In the genomic region with DNA sequence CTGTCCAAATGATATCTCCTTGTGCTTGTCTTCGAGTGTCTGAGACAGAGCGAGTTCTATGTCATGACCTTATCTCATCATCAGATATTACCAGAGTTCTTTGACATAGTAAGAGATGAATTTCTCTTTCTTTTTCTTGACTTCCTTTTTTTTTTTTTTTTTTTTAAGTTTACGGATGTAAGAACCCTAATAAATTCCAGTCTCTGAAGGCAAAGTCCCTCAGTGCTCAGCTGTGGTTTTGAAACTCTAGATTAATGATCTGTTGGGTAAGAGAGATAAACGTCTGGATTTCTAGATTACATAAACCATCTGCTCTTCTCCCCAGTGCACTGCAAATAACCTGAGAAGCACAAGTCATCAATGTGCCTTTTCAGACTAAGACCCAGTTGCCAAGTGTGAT, we compare ENCODE assay signal across 40 mouse cellular contexts. TPM values are rescaled to one million over a fixed set of nuclear protein-coding genes. Genes with fewer than 3 reads are reported as not detected.
DNase-seq lines count a peak whose midpoint lies in the region; ATAC-seq and TF ChIP-seq lines count a peak whose summit lies in the region.
"Had no signal": no experiment of that assay in that cellular context is flagged by ENCODE, and none has a peak within 500 bp of the region (broad histone marks: within the 10 kb centered on the region; RNA-seq: fewer than 3 reads in every experiment).

No protein-coding gene starts in this region.

- H3K27ac ChIP-seq in liver, adult 2 months (replicated peaks; ENCODE audit: insufficient read depth, low read depth, low read length) = no peak overlapping the region
- H3K27ac ChIP-seq in forebrain, embryonic 12.5 days = no peak overlapping the region
- no peak overlapping the region for H3K27ac ChIP-seq in forebrain, embryonic 10.5 days
- H3K27ac ChIP-seq: heart, embryonic 10.5 days; heart, embryonic 15.5 days; hindbrain, embryonic 13.5 days; layer of hippocampus, adult 2 months; left cerebral cortex, adult 2 months; limb, embryonic 12.5 days; liver, embryonic 13.5 days; lung, embryonic 15.5 days; neural tube, embryonic 12.5 days had no signal

- no peak overlapping the region for H3K4me2 ChIP-seq in forebrain, embryonic 12.5 days
- H3K4me2 ChIP-seq: heart, embryonic 15.5 days; hindbrain, embryonic 13.5 days; limb, embryonic 12.5 days; liver, embryonic 13.5 days; lung, embryonic 15.5 days; midbrain, embryonic 11.5 days; neural tube, embryonic 12.5 days had no signal

- 38% methylated on average over 4 of the region's 4 CpGs for WGBS in liver, adult 2 months
- 82% methylated on average over 4 of the region's 4 CpGs for whole genome bisulfite sequencing in forebrain, embryonic 12.5 days
- 83% methylated on average over 4 of the region's 4 CpGs for WGBS in forebrain, embryonic 10.5 days

- H3K9me3 ChIP-seq in forebrain, embryonic 12.5 days = no peaks in the 10 kb centered on the region
- H3K9me3 ChIP-seq in forebrain, embryonic 10.5 days = no peaks in the 10 kb centered on the region
- H3K9me3 ChIP-seq: heart, embryonic 10.5 days; heart, embryonic 15.5 days; hindbrain, embryonic 13.5 days; limb, embryonic 12.5 days; liver, embryonic 13.5 days; lung, embryonic 15.5 days; neural tube, embryonic 12.5 days had no signal

- no peak overlapping the region for H3K4me3 ChIP-seq in liver, adult 2 months (ENCODE audit: insufficient read depth, low read depth, low read length)
- H3K4me3 ChIP-seq in forebrain, embryonic 12.5 days (replicated peaks) = no peak overlapping the region
- no peak overlapping the region for H3K4me3 ChIP-seq in forebrain, embryonic 10.5 days
- H3K4me3 ChIP-seq: erythroblast, embryonic 14.5 days; heart, embryonic 10.5 days; heart, embryonic 15.5 days; hindbrain, embryonic 13.5 days; layer of hippocampus, adult 2 months; left cerebral cortex, adult 2 months; limb, embryonic 12.5 days; liver, embryonic 13.5 days; lung, embryonic 15.5 days; myocyte; neural tube, embryonic 12.5 days had no signal

- peak; percentile 88 for DNase-seq in liver, adult 2 months (ENCODE audit: extremely low read depth, low read depth, low spot score)
- DNase-seq in liver (no peak), 416B (ENCODE audit: low read depth) (peak; percentile 84), MEL-GATA-1-ER (ENCODE audit: extremely low read depth, low read depth) (peak; percentile 32)
- no peak for DNase-seq in forebrain, embryonic 10.5 days (ENCODE audit: extremely low spot score, low spot score)
- DNase-seq: adrenal gland, postnatal 25 days; cerebellum, adult 11-12 months; cerebellum, postnatal 10 days; gastrocnemius, postnatal 14 days; heart, adult 11 months; kidney, adult 11 months; kidney, postnatal 36 days; liver, embryonic 13.5 days; right cerebral cortex, adult 18-20 months; spleen, adult 18-20 months; thymus, postnatal 14 days had no signal

- H3K9ac ChIP-seq in liver, adult 2 months (ENCODE audit: low read depth, low read length) = no peak overlapping the region
- H3K9ac ChIP-seq in forebrain, embryonic 12.5 days = no peak overlapping the region
- H3K9ac ChIP-seq: heart, embryonic 15.5 days; hindbrain, embryonic 13.5 days; limb, embryonic 12.5 days; liver, embryonic 13.5 days; lung, embryonic 15.5 days; neural tube, embryonic 12.5 days had no signal

- no peaks in the 10 kb centered on the region for H3K79me2 ChIP-seq in liver, adult 2 months (ENCODE audit: control insufficient read depth, insufficient read depth, low read length)

- H3K36me3 ChIP-seq in liver, adult 2 months (ENCODE audit: control insufficient read depth, insufficient read depth, low read length) = no peaks in the 10 kb centered on the region
- no peaks in the 10 kb centered on the region for H3K36me3 ChIP-seq in forebrain, embryonic 12.5 days (replicated peaks)
- no peaks in the 10 kb centered on the region for H3K36me3 ChIP-seq in forebrain, embryonic 10.5 days (replicated peaks)
- H3K36me3 ChIP-seq: heart, embryonic 10.5 days; heart, embryonic 15.5 days; hindbrain, embryonic 13.5 days; limb, embryonic 12.5 days; liver, embryonic 13.5 days; lung, embryonic 15.5 days; neural tube, embryonic 12.5 days had no signal

- H3K4me1 ChIP-seq in liver, adult 2 months (ENCODE audit: control insufficient read depth, insufficient read depth, low read length) = peaks cover 16% of the 10 kb centered on the region
- H3K4me1 ChIP-seq in forebrain, embryonic 12.5 days = no peaks in the 10 kb centered on the region
- H3K4me1 ChIP-seq in forebrain, embryonic 10.5 days = peaks cover 3% of the 10 kb centered on the region; the same call in 1 of the 2 replicates
- H3K4me1 ChIP-seq: heart, embryonic 10.5 days; hindbrain, embryonic 13.5 days; limb, embryonic 12.5 days; neural tube, embryonic 12.5 days had no signal

- ATAC-seq in megakaryocyte progenitor cell, adult 5-6 weeks (replicated peaks; ENCODE audit: poor library complexity) = peak; percentile 53
- ATAC-seq in forebrain, embryonic 12.5 days (ENCODE audit: low FRiP score) = no peak
- ATAC-seq: CD4-positive, CD25-positive, alpha-beta regulatory T cell, adult 4 months; forebrain, embryonic 14.5 days; Patski had no signal

- no peak for TF ChIP-seq CTCF in liver, adult 2 months (IDR thresholded peaks at IDR 0.05; ENCODE audit: low read depth, low read length)

- no peak for TF ChIP-seq POLR2A in liver, adult 2 months (IDR thresholded peaks at IDR 0.05; ENCODE audit: extremely low read depth, insufficient read depth, low read length)

- H3K27me3 ChIP-seq in liver, adult 2 months (ENCODE audit: control insufficient read depth, insufficient read depth, low read length) = no peaks in the 10 kb centered on the region
- peaks cover 7% of the 10 kb centered on the region for H3K27me3 ChIP-seq in forebrain, embryonic 12.5 days
- H3K27me3 ChIP-seq in forebrain, embryonic 10.5 days (ENCODE audit: poor library complexity, severe bottlenecking) = peaks cover 14% of the 10 kb centered on the region
- H3K27me3 ChIP-seq: heart, embryonic 15.5 days; lung, embryonic 15.5 days; Patski had no signal

RNA-seq across cellular contexts. Expression of gene Acot4, which starts 4.1 kb away (rescaled TPM):
- 43.4 and 53.4 TPM in 2 replicates for total RNA-seq in liver, adult 2 months (2014; rRNA removed)
- 44.7 and 71.6 TPM in 2 replicates for polyA plus RNA-seq in liver, adult 2 months (2012; rRNA removed)
- total RNA-seq in megakaryocyte progenitor cell, adult 5-6 weeks (2015) = 0.07 TPM in 1 of 2 replicates, not detected in the other
- total RNA-seq in megakaryocyte progenitor cell, adult 5-6 weeks (2017) = 0.03 TPM in 1 of 2 replicates, not detected in the other
- 0.15 and 0.33 TPM in 2 replicates for polyA plus RNA-seq in forebrain, embryonic 12.5 days (2016; fragmentation: Nextera tagmentation; extraction: Ambion mirVana)
- polyA plus RNA-seq in forebrain, embryonic 10.5 days (2016; fragmentation: Nextera tagmentation; extraction: Ambion mirVana) = 0.14 and 0.15 TPM in 2 replicates
- polyA plus RNA-seq: myocyte had no signal

RNA-seq across cellular contexts. Expression of gene Gm49366, which starts 4.6 kb away (rescaled TPM):
- not detected in 2 replicates for total RNA-seq in liver, adult 2 months (2014; rRNA removed)
- polyA plus RNA-seq in liver, adult 2 months (2012; rRNA removed) = not detected in 2 replicates
- total RNA-seq in megakaryocyte progenitor cell, adult 5-6 weeks (2015) = not detected in 2 replicates
- total RNA-seq in megakaryocyte progenitor cell, adult 5-6 weeks (2017) = not detected in 2 replicates
- not detected in 2 replicates for polyA plus RNA-seq in forebrain, embryonic 12.5 days (2016; fragmentation: Nextera tagmentation; extraction: Ambion mirVana)
- polyA plus RNA-seq in forebrain, embryonic 10.5 days (2016; fragmentation: Nextera tagmentation; extraction: Ambion mirVana) = not detected in 2 replicates
- total RNA-seq: adrenal gland, postnatal 25 days; gastrocnemius, postnatal 14 days; heart, postnatal 25 days; layer of hippocampus, postnatal 14 days; left cerebral cortex, postnatal 25 days; midbrain, postnatal 0 days had no signal
- polyA plus RNA-seq: CD4-positive, CD25-positive, alpha-beta regulatory T cell, adult 4 months; cortical plate, adult 2 months; embryonic facial prominence, embryonic 14.5 days; erythroblast, embryonic 14.5 days; forebrain, embryonic 14.5 days; heart, embryonic 10.5 days; heart, embryonic 15.5 days; hindbrain, embryonic 13.5 days; kidney, embryonic 14.5 days; limb, embryonic 12.5 days; lung, embryonic 15.5 days; midbrain, embryonic 11.5 days; midbrain, postnatal 0 days; myocyte; neural tube, embryonic 12.5 days; Patski; stomach, embryonic 16.5 days had no signal

RNA-seq across cellular contexts. Expression of gene Acot3, which starts 17.8 kb away (rescaled TPM):
- total RNA-seq in liver, adult 2 months (2014; rRNA removed) = 45.4 and 58.2 TPM in 2 replicates
- 33.7 and 59.9 TPM in 2 replicates for polyA plus RNA-seq in liver, adult 2 months (2012; rRNA removed)
- not detected in 2 replicates for total RNA-seq in megakaryocyte progenitor cell, adult 5-6 weeks (2015)
- not detected in 2 replicates for total RNA-seq in megakaryocyte progenitor cell, adult 5-6 weeks (2017)
- polyA plus RNA-seq in forebrain, embryonic 12.5 days (2016; fragmentation: Nextera tagmentation; extraction: Ambion mirVana) = 0.32 and 0.33 TPM in 2 replicates
- polyA plus RNA-seq in forebrain, embryonic 10.5 days (2016; fragmentation: Nextera tagmentation; extraction: Ambion mirVana) = 0.11 and 0.32 TPM in 2 replicates
- total RNA-seq: adrenal gland, postnatal 25 days; gastrocnemius, postnatal 14 days had no signal
- polyA plus RNA-seq: CD4-positive, CD25-positive, alpha-beta regulatory T cell, adult 4 months; myocyte had no signal

RNA-seq across cellular contexts. Expression of gene Acot1, which starts 24.8 kb away (rescaled TPM):
- 26.1 and 30.8 TPM in 2 replicates for total RNA-seq in liver, adult 2 months (2014; rRNA removed)
- 24.5 and 40.9 TPM in 2 replicates for polyA plus RNA-seq in liver, adult 2 months (2012; rRNA removed)
- 10.8 and 14.6 TPM in 2 replicates for total RNA-seq in megakaryocyte progenitor cell, adult 5-6 weeks (2015)
- 11.8 and 13.6 TPM in 2 replicates for total RNA-seq in megakaryocyte progenitor cell, adult 5-6 weeks (2017)
- 41.0 and 45.4 TPM in 2 replicates for polyA plus RNA-seq in forebrain, embryonic 12.5 days (2016; fragmentation: Nextera tagmentation; extraction: Ambion mirVana)
- 22.4 and 23.5 TPM in 2 replicates for polyA plus RNA-seq in forebrain, embryonic 10.5 days (2016; fragmentation: Nextera tagmentation; extraction: Ambion mirVana)
- polyA plus RNA-seq: CD4-positive, CD25-positive, alpha-beta regulatory T cell, adult 4 months had no signal

RNA-seq across cellular contexts. Expression of gene Acot5, which starts 35.0 kb away (rescaled TPM):
- total RNA-seq in liver, adult 2 months (2014; rRNA removed) = not detected in 2 replicates
- 0.06 TPM in 1 of 2 replicates, not detected in the other for polyA plus RNA-seq in liver, adult 2 months (2012; rRNA removed)
- total RNA-seq in megakaryocyte progenitor cell, adult 5-6 weeks (2015) = not detected in 2 replicates
- total RNA-seq in megakaryocyte progenitor cell, adult 5-6 weeks (2017) = not detected in 2 replicates
- not detected in 2 replicates for polyA plus RNA-seq in forebrain, embryonic 12.5 days (2016; fragmentation: Nextera tagmentation; extraction: Ambion mirVana)
- not detected in 2 replicates for polyA plus RNA-seq in forebrain, embryonic 10.5 days (2016; fragmentation: Nextera tagmentation; extraction: Ambion mirVana)
- total RNA-seq: heart, postnatal 25 days had no signal
- polyA plus RNA-seq: CD4-positive, CD25-positive, alpha-beta regulatory T cell, adult 4 months; embryonic facial prominence, embryonic 14.5 days; erythroblast, embryonic 14.5 days; forebrain, embryonic 14.5 days; heart, embryonic 10.5 days; heart, embryonic 15.5 days; hindbrain, embryonic 13.5 days; kidney, embryonic 14.5 days; limb, embryonic 12.5 days; liver, embryonic 13.5 days; lung, embryonic 15.5 days; midbrain, embryonic 11.5 days; myocyte; stomach, embryonic 16.5 days had no signal

Comparison
In these comparisons a context has a peak if more than half of its experiments do, and no peak if none do; other contexts are left out.
1. DNase-seq: peak in liver, adult 2 months (single experiment), 416B (single experiment) and MEL-GATA-1-ER (single experiment); none in liver (single experiment) and forebrain, embryonic 10.5 days (single experiment).
2. RNA of gene Acot4, which starts 4.1 kb away (polyA plus RNA-seq): 44.7 to 71.6 TPM in liver, adult 2 months; 0.15 to 0.33 TPM in forebrain, embryonic 12.5 days and 0.14 to 0.15 TPM in forebrain, embryonic 10.5 days; every median in the first group is over 10 times any median in the second.
3. RNA of gene Acot3, which starts 17.8 kb away (polyA plus RNA-seq): 33.7 to 59.9 TPM in liver, adult 2 months; 0.32 to 0.33 TPM in forebrain, embryonic 12.5 days and 0.11 to 0.32 TPM in forebrain, embryonic 10.5 days; every median in the first group is over 10 times any median in the second.